27 mouse cellular contexts compared by ENCODE assay signal in the genomic region with DNA sequence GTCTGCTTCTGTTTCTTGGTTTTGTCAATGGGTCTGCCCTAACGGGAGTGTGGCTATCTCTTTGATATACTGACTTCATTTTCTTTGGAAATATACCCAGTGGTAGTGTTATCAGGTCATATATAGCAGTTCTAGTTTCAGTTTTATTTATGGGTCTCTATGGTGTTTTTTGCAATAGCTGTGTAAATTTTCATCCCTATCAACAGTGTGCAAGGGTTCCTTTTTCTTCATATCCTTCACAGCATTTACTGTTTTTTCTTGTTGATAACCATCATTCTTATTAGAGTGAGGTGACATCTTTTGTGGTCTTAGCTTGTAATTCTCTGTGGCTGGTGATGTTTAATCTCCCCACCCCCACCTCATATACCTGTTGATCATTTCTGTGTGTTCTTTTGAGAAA. TPM values are rescaled to one million over a fixed set of nuclear protein-coding genes. Genes with fewer than 3 reads are reported as not detected.
DNase-seq lines count a peak whose midpoint lies in the region; ATAC-seq and TF ChIP-seq lines count a peak whose summit lies in the region.
"Had no signal": no experiment of that assay in that cellular context is flagged by ENCODE, and none has a peak within 500 bp of the region (broad histone marks: within the 10 kb centered on the region; RNA-seq: fewer than 3 reads in every experiment).

No protein-coding gene starts in this region.

- 81% methylated on average over 1 of the region's 1 CpGs for WGBS in embryonic facial prominence, embryonic 10.5 days
- WGBS in hindbrain, embryonic 10.5 days: 84% methylated on average over 1 of the region's 1 CpGs

- ATAC-seq in G1E (ENCODE audit: extremely low read depth, insufficient number of reproducible peaks, low FRiP score, poor library complexity, severe bottlenecking): peak; percentile 62
- peak; percentile 14 for ATAC-seq in activated CD4-positive, CD25-positive, alpha-beta regulatory T cell, adult 4 months
- ATAC-seq in megakaryocyte-erythroid progenitor cell, adult 5-6 weeks (replicated peaks; ENCODE audit: low FRiP score, low TSS enrichment, poor library complexity, severe bottlenecking): peak; percentile 45; the same call in 1 of the 2 replicates
- ATAC-seq: CD4-positive, CD25-positive, alpha-beta regulatory T cell, adult 4 months; forebrain, embryonic 15.5 days; forebrain, postnatal 0 days; Patski had no signal

- DNase-seq in A20 (ENCODE audit: low read depth, low spot score): peak; percentile 12
- DNase-seq in G1E (ENCODE audit: low spot score): no peak
- no peak for DNase-seq in left cerebral cortex, postnatal 14 days (ENCODE audit: low spot score in 2 of 2)
- DNase-seq in right cerebral cortex, adult 2 months (ENCODE audit: low spot score in 2 of 2): no peak
- DNase-seq in embryonic facial prominence, embryonic 10.5 days (ENCODE audit: low spot score): no peak
- DNase-seq in hindbrain, embryonic 10.5 days (ENCODE audit: low spot score): no peak
- DNase-seq: adrenal gland, adult 2 months; adrenal gland, postnatal 10 days; adrenal gland, postnatal 25 days; cerebellum, adult 11 months; cerebellum, adult 18-20 months; cerebellum, adult 8-10 months; cerebellum, adult 9-11 months; cerebellum, postnatal 14 days; cerebellum, postnatal 36 days; forebrain, postnatal 0 days had no signal

- no peak for TF ChIP-seq CTCF in G1E (IDR thresholded peaks at IDR 0.05; ENCODE audit: low read depth, low read length)

- H3K27ac ChIP-seq in embryonic facial prominence, embryonic 10.5 days (replicated peaks): no peak overlapping the region
- H3K27ac ChIP-seq in hindbrain, embryonic 10.5 days: no peak overlapping the region
- H3K27ac ChIP-seq: embryonic facial prominence, embryonic 13.5 days; embryonic facial prominence, embryonic 15.5 days; forebrain, embryonic 10.5 days; forebrain, embryonic 12.5 days; forebrain, embryonic 15.5 days had no signal

- intact Hi-C loops in left cerebral cortex, postnatal 14 days (cut with DNase I): no loop called here

- H3K4me1 ChIP-seq in G1E (ENCODE audit: insufficient read depth, low read depth, low read length): peaks cover 62% of the 10 kb centered on the region
- H3K4me1 ChIP-seq in embryonic facial prominence, embryonic 10.5 days: 0 out of 2 replicates have a peak, but pooled peaks cover 4% of the 10 kb centered on the region
- no peaks in the 10 kb centered on the region for H3K4me1 ChIP-seq in hindbrain, embryonic 10.5 days (replicated peaks)
- H3K4me1 ChIP-seq: embryonic facial prominence, embryonic 13.5 days; embryonic facial prominence, embryonic 15.5 days; forebrain, embryonic 12.5 days; forebrain, embryonic 15.5 days had no signal

- no peak overlapping the region for H3K4me3 ChIP-seq in G1E (ENCODE audit: low read depth, low read length)
- no peak overlapping the region for H3K4me3 ChIP-seq in embryonic facial prominence, embryonic 10.5 days
- H3K4me3 ChIP-seq in hindbrain, embryonic 10.5 days: no peak overlapping the region
- H3K4me3 ChIP-seq: embryonic facial prominence, embryonic 13.5 days; embryonic facial prominence, embryonic 15.5 days; erythroblast, embryonic 14.5 days; forebrain, embryonic 10.5 days; forebrain, embryonic 12.5 days; forebrain, embryonic 15.5 days had no signal

- H3K36me3 ChIP-seq in G1E (replicated peaks): no peaks in the 10 kb centered on the region
- no peaks in the 10 kb centered on the region for H3K36me3 ChIP-seq in embryonic facial prominence, embryonic 10.5 days (replicated peaks)
- H3K36me3 ChIP-seq in hindbrain, embryonic 10.5 days: no peaks in the 10 kb centered on the region
- H3K36me3 ChIP-seq: embryonic facial prominence, embryonic 13.5 days; embryonic facial prominence, embryonic 15.5 days; forebrain, embryonic 10.5 days; forebrain, embryonic 12.5 days; forebrain, embryonic 15.5 days had no signal

- no peaks in the 10 kb centered on the region; the same call in 1 of the 2 replicates for H3K9me3 ChIP-seq in G1E (replicated peaks)
- no peaks in the 10 kb centered on the region for H3K9me3 ChIP-seq in embryonic facial prominence, embryonic 10.5 days
- H3K9me3 ChIP-seq in hindbrain, embryonic 10.5 days: no peaks in the 10 kb centered on the region
- H3K9me3 ChIP-seq: embryonic facial prominence, embryonic 15.5 days; forebrain, embryonic 10.5 days; forebrain, embryonic 12.5 days; forebrain, embryonic 15.5 days had no signal

- no peaks in the 10 kb centered on the region for H3K27me3 ChIP-seq in G1E (ENCODE audit: insufficient read depth, low read length)
- 0 out of 2 replicates have a peak, but pooled peaks cover 4% of the 10 kb centered on the region for H3K27me3 ChIP-seq in embryonic facial prominence, embryonic 10.5 days (replicated peaks; ENCODE audit: low read depth, poor library complexity, severe bottlenecking)
- peaks cover 8% of the 10 kb centered on the region; the same call in 1 of the 2 replicates for H3K27me3 ChIP-seq in hindbrain, embryonic 10.5 days (ENCODE audit: insufficient read depth, poor library complexity, severe bottlenecking)
- H3K27me3 ChIP-seq: CH12.LX; embryonic facial prominence, embryonic 13.5 days; embryonic facial prominence, embryonic 15.5 days; forebrain, embryonic 12.5 days; forebrain, embryonic 15.5 days; Patski had no signal

RNA-seq across cellular contexts. Expression of gene Jak2, which starts 24.6 kb away (rescaled TPM):
- 150 and 170 TPM in 2 replicates for total RNA-seq in G1E (2014; fragmentation: Nextera tagmentation)
- 107 and 132 TPM in 2 replicates for total RNA-seq in G1E (2017)
- polyA plus RNA-seq in G1E (2012): 7.3 and 9.4 TPM in 2 replicates
- 10 to 100 TPM; 20.1 to 20.5 TPM for polyA plus RNA-seq in activated CD4-positive, CD25-positive, alpha-beta regulatory T cell, adult 4 months (2017; shearing (Covaris generic))
- 45.8 and 57.1 TPM in 2 replicates for total RNA-seq in megakaryocyte-erythroid progenitor cell, adult 5-6 weeks (2014; fragmentation: Nextera tagmentation)
- total RNA-seq in megakaryocyte-erythroid progenitor cell, adult 5-6 weeks (2017): 82.8 and 85.8 TPM in 2 replicates
- total RNA-seq in left cerebral cortex, postnatal 14 days (2021): 10 to 100 TPM; 24.1 to 27.8 TPM
- polyA plus RNA-seq in embryonic facial prominence, embryonic 10.5 days (2016; fragmentation: Nextera tagmentation; extraction: Ambion mirVana): 6.7 and 6.9 TPM in 2 replicates
- polyA plus RNA-seq in hindbrain, embryonic 10.5 days (2016; fragmentation: Nextera tagmentation; extraction: Ambion mirVana): 6.9 and 7.0 TPM in 2 replicates
